Mouse (Mus musculus): ENCODE results near the gene Sympk. TPM values are rescaled to one million over a fixed set of nuclear protein-coding genes. Genes with fewer than 3 reads are reported as not detected.

Sympk gene
- 36.0 and 43.2 TPM in 2 replicates for polyA plus RNA-seq (2015; fragmentation: Nextera tagmentation; extraction: Ambion mirVana)

GRCm38 (mm10) chr7:19024096-19024506, at the start of gene Sympk:
Gene Sympk, plus strand, starts transcription at chr7:19024377.
- Histone ChIP-seq H3K36me3 (peaks cover 6% of the 10 kb centered on the region), H3K27ac (peak within 1 kb of the TSS; percentile 51; the same call in 1 of the 2 replicates), H3K4me1 (peaks cover 37% of the 10 kb centered on the region), H3K4me2 (peak within 1 kb of the TSS; percentile 87), H3K4me3 (peak within 1 kb of the TSS; percentile 95), H3K9me3 (no peaks in the 10 kb centered on the region), H3K27me3 (peaks cover 44% of the 10 kb centered on the region), H3K9ac (peak within 1 kb of the TSS; percentile 96)
- peak; percentile 93 for ATAC-seq (ENCODE audit: insufficient number of reproducible peaks, insufficient read depth, low FRiP score, low TSS enrichment, low read depth)
- under 1% methylated on average over 45 of the region's 50 CpGs for WGBS

DNA sequence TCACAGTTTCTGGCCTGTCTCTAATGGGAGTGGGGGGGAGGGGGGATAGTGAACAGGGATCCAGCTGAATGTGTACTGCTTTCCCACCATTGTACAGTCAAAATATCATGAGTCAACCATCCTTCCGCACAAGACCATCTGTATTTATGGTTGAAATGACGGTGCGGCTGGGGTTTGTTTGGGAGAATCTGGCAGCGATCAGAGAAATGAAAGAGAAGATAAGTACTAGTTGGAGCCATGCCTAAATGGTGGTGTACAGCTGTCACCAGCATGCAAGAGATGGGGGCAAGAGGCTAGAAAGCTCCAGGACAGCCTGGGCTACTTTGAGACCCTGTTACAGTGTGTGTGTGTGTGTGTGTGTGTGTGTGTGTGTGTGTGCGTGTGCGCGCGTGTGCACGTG, 45.8 kb upstream of the Sympk start:
- Histone ChIP-seq H3K27ac (no peak overlapping the region), H3K9me3 (no peaks in the 10 kb centered on the region), H3K4me2 (no peak overlapping the region), H3K9ac (no peak overlapping the region), H3K27me3 (peaks cover 6% of the 10 kb centered on the region), H3K4me3 (no peak overlapping the region), H3K36me3 (no peaks in the 10 kb centered on the region), H3K4me1 (no peaks in the 10 kb centered on the region)
- no peak for ATAC-seq (ENCODE audit: insufficient number of reproducible peaks, insufficient read depth, low FRiP score, low TSS enrichment, low read depth)
- WGBS, result 73% methylated on average over 9 of the region's 9 CpGs

- 81% methylated on average over 2 of the region's 2 CpGs for WGBS
- H3K4me2 ChIP-seq, result no peak overlapping the region
- H3K9ac ChIP-seq, result no peak overlapping the region
- H3K4me1 ChIP-seq, result peaks cover 8% of the 10 kb centered on the region
- H3K36me3 ChIP-seq, result no peaks in the 10 kb centered on the region
- no peak overlapping the region for H3K27ac ChIP-seq
- peaks cover 8% of the 10 kb centered on the region for H3K27me3 ChIP-seq
- ATAC-seq (ENCODE audit: insufficient number of reproducible peaks, insufficient read depth, low FRiP score, low TSS enrichment, low read depth), result no peak
- no peak overlapping the region for H3K4me3 ChIP-seq
- no peaks in the 10 kb centered on the region for H3K9me3 ChIP-seq
These were observed 37.7 kb upstream of the Sympk start for GRCm38 (mm10) chr7:18986503-18986902.

DNA sequence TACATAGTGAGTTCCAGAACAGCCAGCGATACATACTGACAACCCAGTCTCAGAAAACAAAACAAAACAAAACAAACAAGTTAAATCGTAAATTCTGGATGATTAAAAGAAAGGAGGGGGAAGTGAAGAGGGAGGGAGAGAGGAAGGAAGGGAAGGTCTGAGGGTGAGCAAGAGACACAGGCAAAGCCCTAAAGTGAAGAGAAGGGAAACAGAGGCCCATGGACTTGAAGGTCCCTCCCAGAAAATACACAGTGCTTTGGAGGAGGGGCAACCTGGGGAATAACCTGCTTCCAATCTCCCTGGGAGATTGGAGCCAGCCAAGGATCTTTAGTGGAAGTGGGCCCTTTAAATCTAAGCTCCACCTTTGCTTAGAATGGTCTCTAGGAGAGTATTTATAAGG, 37.1 kb upstream of the Sympk start, which contains the start of gene Nanos2:
Gene Nanos2, plus strand, starts transcription at position 301 of the 400 bp plus-strand sequence.
- H3K4me3 ChIP-seq, result no peak within 1 kb of the TSS
- no peak for ATAC-seq (ENCODE audit: insufficient number of reproducible peaks, insufficient read depth, low FRiP score, low TSS enrichment, low read depth)
- 70% methylated on average over 2 of the region's 2 CpGs for WGBS
- H3K27me3 ChIP-seq, result peaks cover 14% of the 10 kb centered on the region
- H3K9me3 ChIP-seq, result no peaks in the 10 kb centered on the region
- H3K27ac ChIP-seq, result no peak within 1 kb of the TSS
- no peak within 1 kb of the TSS for H3K4me2 ChIP-seq
- H3K9ac ChIP-seq, result no peak within 1 kb of the TSS
- no peaks in the 10 kb centered on the region for H3K36me3 ChIP-seq
- peaks cover 13% of the 10 kb centered on the region for H3K4me1 ChIP-seq

DNA sequence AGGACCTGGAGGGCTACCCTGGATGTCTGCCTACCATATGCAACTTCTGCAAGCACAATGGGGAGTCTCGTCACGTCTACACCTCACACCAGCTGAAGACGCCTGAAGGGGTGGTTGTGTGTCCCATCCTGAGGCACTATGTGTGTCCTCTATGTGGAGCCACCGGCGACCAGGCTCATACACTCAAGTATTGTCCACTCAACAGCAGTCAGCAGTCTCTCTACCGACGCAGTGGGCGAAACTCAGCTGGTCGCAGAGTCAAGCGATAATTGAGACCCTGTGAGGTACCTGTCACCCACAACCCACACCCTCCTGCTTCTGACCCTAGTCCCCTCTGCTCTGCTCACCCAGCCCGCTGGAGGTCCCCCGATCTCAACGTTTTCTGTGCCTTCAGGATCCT, 36.4 kb upstream of the Sympk start:
- ATAC-seq (ENCODE audit: insufficient number of reproducible peaks, insufficient read depth, low FRiP score, low TSS enrichment, low read depth), result no peak
- WGBS, result 67% methylated on average over 13 of the region's 13 CpGs

GRCm38 (mm10) chr7:18988780-18989179, 35.4 kb upstream of the Sympk start:
- no peak for ATAC-seq (ENCODE audit: insufficient number of reproducible peaks, insufficient read depth, low FRiP score, low TSS enrichment, low read depth)
- Histone ChIP-seq H3K9me3 (no peaks in the 10 kb centered on the region), H3K27ac (no peak overlapping the region), H3K4me2 (no peak overlapping the region), H3K36me3 (peaks cover 4% of the 10 kb centered on the region; the same call in 1 of the 2 replicates), H3K4me3 (no peak overlapping the region), H3K27me3 (peaks cover 30% of the 10 kb centered on the region), H3K4me1 (peaks cover 28% of the 10 kb centered on the region), H3K9ac (no peak overlapping the region)
- 64% methylated on average over 6 of the region's 6 CpGs for WGBS

More for the DNA sequence above, 36.4 kb upstream of the Sympk start:
- H3K27me3 ChIP-seq, result peaks cover 20% of the 10 kb centered on the region
- H3K4me2 ChIP-seq, result no peak overlapping the region
- peaks cover 20% of the 10 kb centered on the region for H3K4me1 ChIP-seq
- H3K36me3 ChIP-seq, result no peaks in the 10 kb centered on the region
- H3K27ac ChIP-seq, result no peak overlapping the region
- H3K4me3 ChIP-seq, result no peak overlapping the region
- H3K9ac ChIP-seq, result no peak overlapping the region
- no peaks in the 10 kb centered on the region for H3K9me3 ChIP-seq

DNA sequence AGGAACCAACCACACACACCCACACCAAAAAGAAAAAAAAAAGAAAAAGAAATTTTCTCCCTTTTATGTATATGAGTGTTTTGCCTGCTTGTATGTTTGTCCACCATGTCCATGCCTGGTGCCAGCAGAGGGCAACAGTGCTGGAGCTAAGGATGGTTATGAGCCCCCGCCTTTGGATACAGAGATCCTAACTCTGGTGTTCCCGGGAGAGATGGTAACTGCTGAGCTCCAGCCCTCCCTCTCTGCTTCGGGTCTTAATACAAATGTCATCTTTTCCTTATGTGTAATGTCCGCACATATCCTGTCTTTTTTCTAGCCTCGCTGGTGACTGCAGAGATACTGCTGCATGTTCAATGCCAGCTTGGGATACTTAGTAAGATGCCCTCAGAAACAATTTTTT, 34.2 kb upstream of the Sympk start:
- Histone ChIP-seq H3K4me1 (peaks cover 28% of the 10 kb centered on the region), H3K9me3 (no peaks in the 10 kb centered on the region), H3K27me3 (peaks cover 30% of the 10 kb centered on the region), H3K36me3 (peaks cover 8% of the 10 kb centered on the region), H3K4me3 (peak overlapping the region; percentile 59), H3K9ac (peak overlapping the region; percentile 51; the same call in 1 of the 2 replicates), H3K4me2 (peak overlapping the region; percentile 89), H3K27ac (peak overlapping the region; percentile 84)
- ATAC-seq (ENCODE audit: insufficient number of reproducible peaks, insufficient read depth, low FRiP score, low TSS enrichment, low read depth), result no peak
- WGBS, result 3% methylated on average over 5 of the region's 5 CpGs

GRCm38 (mm10) chr7:18990601-18991295, 33.4 kb upstream of the Sympk start, which contains the start of gene Mypop:
Gene Mypop, plus strand, starts transcription at chr7:18991245.
- WGBS, result under 1% methylated on average over 37 of the region's 37 CpGs
- peak; percentile 90 for ATAC-seq (ENCODE audit: insufficient number of reproducible peaks, insufficient read depth, low FRiP score, low TSS enrichment, low read depth)

DNA sequence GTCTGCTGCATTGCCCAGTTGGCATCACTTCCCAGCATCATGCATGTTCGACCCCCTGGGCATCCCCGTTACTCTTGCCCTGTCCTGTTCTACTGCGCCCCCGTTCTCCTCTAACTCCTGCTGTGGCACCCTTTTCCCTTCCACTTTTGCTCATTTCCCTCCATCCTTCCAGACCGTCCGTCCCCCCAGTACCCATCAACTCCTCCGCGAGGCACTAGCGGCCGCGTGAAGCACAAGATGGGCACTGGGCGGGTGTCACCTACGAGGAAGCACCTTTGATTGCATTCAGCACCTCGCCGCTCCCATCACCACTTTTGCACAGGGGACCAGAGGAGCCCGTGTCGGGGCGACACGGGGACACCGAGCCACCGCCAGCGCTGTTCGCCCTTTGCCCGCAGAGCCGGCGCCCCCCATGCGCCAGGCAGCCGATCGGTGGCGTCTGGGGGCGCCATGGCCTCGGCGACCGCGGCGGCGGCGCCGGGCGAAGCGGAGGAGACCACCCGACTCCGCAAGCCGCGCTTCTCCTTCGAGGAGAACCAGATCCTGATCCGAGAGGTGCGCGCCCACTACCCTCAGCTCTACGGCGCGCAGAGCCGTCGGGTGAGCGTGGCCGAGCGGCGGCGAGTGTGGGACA, 32.4 kb upstream of the Sympk start:
- Histone ChIP-seq H3K4me1 (peaks cover 28% of the 10 kb centered on the region), H3K27ac (no peak overlapping the region), H3K4me3 (peak overlapping the region; percentile 59), H3K36me3 (peaks cover 20% of the 10 kb centered on the region), H3K9ac (peak overlapping the region; percentile 75), H3K27me3 (peaks cover 30% of the 10 kb centered on the region), H3K9me3 (no peaks in the 10 kb centered on the region), H3K4me2 (peak overlapping the region; percentile 89)
- 0 out of 2 replicates have a peak, but pooled peaks have one; percentile 12 for ATAC-seq (ENCODE audit: insufficient number of reproducible peaks, insufficient read depth, low FRiP score, low TSS enrichment, low read depth)
- under 1% methylated on average over 59 of the region's 59 CpGs for WGBS

More at GRCm38 (mm10) chr7:18990601-18991295, 33.4 kb upstream of the Sympk start, which contains the start of gene Mypop:
- peak within 1 kb of the TSS; percentile 59 for H3K4me3 ChIP-seq
- H3K4me2 ChIP-seq, result peak within 1 kb of the TSS; percentile 89
- no peaks in the 10 kb centered on the region for H3K9me3 ChIP-seq
- H3K4me1 ChIP-seq, result peaks cover 28% of the 10 kb centered on the region
- peaks cover 11% of the 10 kb centered on the region for H3K36me3 ChIP-seq
- H3K27ac ChIP-seq, result peak within 1 kb of the TSS; percentile 84
- peaks cover 30% of the 10 kb centered on the region for H3K27me3 ChIP-seq
- peak within 1 kb of the TSS; percentile 75 for H3K9ac ChIP-seq

DNA sequence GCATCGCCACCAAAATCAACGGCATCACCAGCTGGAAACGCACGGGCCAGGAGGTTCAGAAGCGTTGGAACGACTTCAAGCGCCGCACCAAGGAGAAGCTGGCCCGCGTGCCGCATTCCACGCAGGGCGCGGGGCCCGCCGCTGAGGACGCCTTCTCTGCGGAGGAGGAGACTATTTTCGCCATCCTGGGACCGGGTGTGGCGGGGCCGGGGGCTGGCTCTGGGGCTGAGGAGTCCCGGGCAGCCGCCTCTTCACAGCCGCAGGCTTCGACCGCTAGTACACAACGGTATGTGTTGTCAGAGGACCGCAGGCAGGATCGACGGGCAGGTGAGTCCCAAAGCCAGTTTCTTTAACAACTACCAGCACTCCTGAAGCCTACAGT, 31.9 kb upstream of the Sympk start:
- 2% methylated on average over 31 of the region's 31 CpGs for WGBS
- Histone ChIP-seq H3K9ac (peak overlapping the region; percentile 75), H3K27ac (no peak overlapping the region), H3K36me3 (peaks cover 22% of the 10 kb centered on the region), H3K4me3 (peak overlapping the region; percentile 59), H3K9me3 (no peaks in the 10 kb centered on the region), H3K4me2 (peak overlapping the region; percentile 89), H3K27me3 (peaks cover 30% of the 10 kb centered on the region), H3K4me1 (peaks cover 28% of the 10 kb centered on the region)
- ATAC-seq (ENCODE audit: insufficient number of reproducible peaks, insufficient read depth, low FRiP score, low TSS enrichment, low read depth), result no peak

GRCm38 (mm10) chr7:18993036-18993435, 31.1 kb upstream of the Sympk start:
- Histone ChIP-seq H3K4me1 (peaks cover 28% of the 10 kb centered on the region), H3K9ac (peak overlapping the region; percentile 75; the same call in 1 of the 2 replicates), H3K4me2 (peak overlapping the region; percentile 89), H3K36me3 (peaks cover 28% of the 10 kb centered on the region), H3K27ac (no peak overlapping the region), H3K9me3 (no peaks in the 10 kb centered on the region), H3K27me3 (peaks cover 24% of the 10 kb centered on the region), H3K4me3 (peak overlapping the region; percentile 59)
- WGBS, result 89% methylated on average over 5 of the region's 5 CpGs
- ATAC-seq (ENCODE audit: insufficient number of reproducible peaks, insufficient read depth, low FRiP score, low TSS enrichment, low read depth), result no peak
